Mouse (Mus musculus) brain, embryonic 14.5 days (tissue): Measurements from ENCODE around the gene Bdh1.

ENCODE experiments used
- CTCF ChIP-seq: fragments of 200-500 bp; IDR thresholded peaks from 2 replicates; pipeline ENCODE4 v1.5.1; 2012; ENCODE audit warnings: inconsistent platforms, mild to moderate bottlenecking, moderate library complexity, borderline replicate concordance; ENCODE audit not compliant: insufficient read depth, insufficient read length; ENCODE audit errors: extremely low read depth
- POLR2A ChIP-seq: fragments of 200-500 bp; IDR thresholded peaks from 2 replicates; pipeline ENCODE4 v1.6.1; 2012; ENCODE audit warnings: mild to moderate bottlenecking, inconsistent platforms, borderline replicate concordance; ENCODE audit not compliant: poor library complexity, insufficient read depth, insufficient read length, severe bottlenecking; ENCODE audit errors: extremely low read depth

DNA sequence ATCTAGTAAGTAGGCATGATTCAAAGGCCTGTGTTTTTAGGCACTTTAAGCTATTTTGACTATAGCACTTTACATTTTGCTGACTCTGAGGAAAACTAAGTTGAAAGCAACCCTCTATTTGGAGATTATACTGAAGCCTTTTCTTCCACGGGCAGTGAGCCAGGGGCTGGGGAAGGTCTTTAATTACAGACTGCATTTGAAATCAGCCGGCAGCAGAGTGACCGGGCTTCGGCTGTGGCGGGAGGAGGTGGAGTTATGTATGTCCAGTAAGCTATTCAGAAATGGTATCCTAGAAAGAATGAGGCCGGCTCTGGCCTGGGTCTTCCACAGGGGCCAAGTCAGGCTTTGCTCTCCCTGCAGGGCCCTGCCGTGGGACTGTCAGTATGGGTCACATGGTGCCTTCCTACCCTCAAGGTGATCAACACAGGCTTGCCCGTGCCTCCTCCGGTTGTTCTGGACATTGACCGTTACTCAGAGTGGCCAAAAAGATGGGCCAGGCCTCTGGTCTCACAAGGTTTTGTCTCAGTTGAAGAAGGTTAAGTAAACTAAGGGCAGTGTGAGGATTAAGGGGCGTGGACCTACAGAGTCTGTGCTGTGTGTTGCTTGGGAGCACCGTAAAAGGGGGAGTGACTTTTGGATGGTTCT, 11.5 kb downstream of the Bdh1 start:
- no peak for TF ChIP-seq CTCF
- TF ChIP-seq POLR2A, result no peak
